Mouse (Mus musculus): Measurements from ENCODE around the gene Cfap61.

Cfap61 gene

DNA sequence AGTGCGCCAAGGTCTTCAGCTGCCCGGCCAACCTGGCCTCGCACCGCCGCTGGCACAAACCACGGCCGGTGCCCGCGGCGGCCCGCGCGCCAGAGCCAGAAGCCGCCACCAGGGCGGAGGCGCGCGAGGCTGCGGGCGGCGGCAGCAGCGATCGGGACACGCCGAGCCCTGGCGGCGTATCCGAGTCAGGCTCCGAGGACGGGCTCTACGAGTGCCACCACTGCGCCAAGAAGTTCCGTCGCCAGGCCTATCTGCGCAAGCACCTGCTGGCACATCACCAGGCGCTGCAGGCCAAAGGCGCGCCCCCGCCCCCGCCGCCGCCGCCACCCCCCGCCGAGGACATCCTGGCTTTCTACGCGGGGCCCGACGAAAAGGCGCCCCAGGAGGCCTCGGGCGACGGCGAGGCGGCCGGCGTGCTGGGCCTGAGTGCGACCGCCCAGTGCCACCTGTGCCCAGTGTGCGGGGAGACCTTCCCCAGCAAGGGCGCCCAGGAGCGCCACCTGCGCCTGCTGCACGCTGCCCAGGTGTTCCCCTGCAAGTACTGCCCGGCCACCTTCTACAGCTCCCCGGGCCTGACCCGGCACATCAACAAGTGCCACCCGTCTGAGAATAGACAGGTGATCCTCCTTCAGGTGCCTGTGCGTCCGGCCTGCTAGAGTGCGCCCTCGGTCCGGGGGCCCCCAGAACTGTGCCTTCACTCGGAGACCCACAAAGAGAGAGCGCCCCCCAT, 288.8 kb downstream of the Cfap61 start:
- no peak for TF ChIP-seq GATA4 (IDR thresholded peaks at IDR 0.05; ENCODE audit: insufficient replicate concordance, low read length)

DNA sequence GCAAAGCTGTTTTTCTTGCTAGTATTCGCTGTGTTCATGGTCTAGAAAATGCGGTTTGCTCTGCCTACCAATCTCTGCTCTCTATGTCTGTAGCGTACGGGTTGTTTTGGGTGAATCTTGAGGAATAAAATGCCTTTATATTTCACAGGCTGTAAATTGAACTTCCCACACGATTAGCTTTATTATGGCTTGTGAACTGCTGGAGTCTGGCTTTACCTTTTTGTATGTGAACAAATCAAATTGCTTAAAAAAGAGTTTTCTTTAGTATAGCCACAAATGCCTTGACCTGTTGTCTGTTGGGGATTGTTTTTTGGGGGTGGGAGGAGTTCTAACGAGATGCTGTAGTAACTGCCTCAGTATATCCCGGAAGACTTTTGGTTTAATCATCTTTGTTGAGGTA, 289.6 kb downstream of the Cfap61 start:
- no peak for TF ChIP-seq GATA4 (IDR thresholded peaks at IDR 0.05; ENCODE audit: insufficient replicate concordance, low read length)

DNA sequence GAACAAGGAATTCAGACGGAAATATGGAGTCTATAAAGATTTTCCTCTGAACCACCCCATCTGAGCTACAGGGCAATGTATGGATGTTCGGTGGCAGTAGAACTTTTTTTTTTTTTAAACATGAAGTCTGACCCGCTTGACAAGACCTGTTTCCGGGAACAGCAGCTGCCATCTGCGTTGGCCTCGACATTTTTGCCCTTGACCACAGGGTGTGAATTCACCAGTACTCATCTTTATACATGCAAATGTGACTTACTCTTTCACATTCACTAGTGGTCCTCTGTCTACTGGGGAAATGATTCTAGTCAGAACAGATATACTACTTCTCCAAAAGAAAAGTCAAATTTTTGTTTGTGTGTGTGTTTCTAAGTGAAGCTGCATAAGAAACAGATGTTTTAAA, 291.2 kb downstream of the Cfap61 start:
- TF ChIP-seq GATA4 (IDR thresholded peaks at IDR 0.05; ENCODE audit: insufficient replicate concordance, low read length) = no peak

DNA sequence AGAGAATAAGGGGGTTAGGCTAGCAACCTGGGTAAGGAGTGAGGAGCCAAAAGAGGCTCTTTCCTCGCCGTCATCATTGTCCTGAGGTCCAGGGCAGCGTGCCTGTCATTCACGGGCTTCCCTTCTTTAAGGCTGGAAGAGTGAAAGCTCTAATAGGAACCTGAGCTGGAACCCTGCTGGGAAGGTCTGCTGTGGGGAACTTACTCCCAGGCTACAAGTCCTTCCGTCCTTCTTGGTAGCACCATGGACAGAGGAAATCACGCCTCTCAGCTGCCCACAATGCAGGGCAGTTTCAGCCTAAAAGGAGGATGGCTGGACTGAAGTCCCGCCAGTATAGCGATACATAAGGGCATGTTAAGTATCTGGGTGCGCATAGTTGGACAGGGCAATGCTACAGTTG, 291.9 kb downstream of the Cfap61 start:
- no peak for TF ChIP-seq GATA4 (IDR thresholded peaks at IDR 0.05; ENCODE audit: insufficient replicate concordance, low read length)

DNA sequence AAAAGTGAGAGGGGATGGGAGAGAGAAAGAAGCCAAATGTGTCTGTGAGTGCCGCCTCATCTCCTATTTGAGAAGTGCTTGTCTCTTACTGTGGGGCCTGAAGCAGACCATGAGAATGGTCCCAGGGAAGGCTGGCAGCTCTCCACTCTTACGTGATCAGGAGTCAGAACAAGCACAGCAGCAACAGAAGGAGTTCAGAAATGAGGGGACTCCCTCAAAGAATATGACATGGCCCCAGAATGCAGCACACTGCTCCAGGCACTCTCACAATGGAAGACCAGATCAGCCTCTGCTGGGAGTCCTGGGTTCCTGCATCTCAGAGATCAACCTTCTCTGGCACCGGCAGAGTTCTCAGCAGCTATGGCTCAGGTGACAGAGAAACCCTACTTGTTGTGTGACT, 293.1 kb downstream of the Cfap61 start:
- no peak for TF ChIP-seq GATA4 (IDR thresholded peaks at IDR 0.05; ENCODE audit: insufficient replicate concordance, low read length)

DNA sequence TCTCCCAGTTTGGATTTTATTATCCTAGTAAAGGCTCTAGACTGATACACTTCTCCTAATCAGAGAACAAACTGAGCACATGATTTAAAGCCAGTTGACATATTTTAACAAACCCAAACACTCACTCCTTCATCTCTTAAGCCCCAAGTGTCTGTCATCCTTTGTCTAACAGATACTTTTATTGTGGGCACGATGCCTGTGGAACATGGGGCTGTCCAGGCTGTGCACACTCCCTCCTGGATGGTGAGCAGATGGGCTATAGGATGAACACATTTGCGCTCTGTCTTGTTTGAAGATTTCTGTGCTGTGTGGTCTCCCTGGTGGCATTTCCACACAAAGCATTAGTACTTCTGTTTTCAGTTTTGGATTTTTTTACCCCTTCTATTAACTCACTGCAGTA, 293.9 kb downstream of the Cfap61 start:
- TF ChIP-seq GATA4 (IDR thresholded peaks at IDR 0.05; ENCODE audit: insufficient replicate concordance, low read length) = no peak

DNA sequence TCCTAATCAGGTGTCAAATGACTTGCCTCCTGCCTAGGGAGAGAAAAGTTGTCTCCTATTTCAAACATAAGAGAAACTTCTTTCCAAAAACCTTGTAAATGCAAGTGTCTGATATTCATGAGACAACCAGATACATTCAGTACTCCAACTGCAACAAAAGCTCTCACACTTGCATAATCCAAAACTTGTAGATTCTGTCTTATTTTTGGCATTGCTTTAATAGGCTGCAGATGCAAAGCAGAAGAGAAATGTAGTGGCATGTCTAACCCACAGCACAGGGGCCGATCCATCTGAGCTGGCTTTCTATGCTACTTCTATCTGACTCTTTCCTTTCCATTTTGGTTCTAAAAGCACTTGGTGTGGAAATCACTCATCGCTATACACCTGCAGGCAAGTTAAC, 296.9 kb downstream of the Cfap61 start:
- no peak for TF ChIP-seq GATA4 (IDR thresholded peaks at IDR 0.05; ENCODE audit: insufficient replicate concordance, low read length)

DNA sequence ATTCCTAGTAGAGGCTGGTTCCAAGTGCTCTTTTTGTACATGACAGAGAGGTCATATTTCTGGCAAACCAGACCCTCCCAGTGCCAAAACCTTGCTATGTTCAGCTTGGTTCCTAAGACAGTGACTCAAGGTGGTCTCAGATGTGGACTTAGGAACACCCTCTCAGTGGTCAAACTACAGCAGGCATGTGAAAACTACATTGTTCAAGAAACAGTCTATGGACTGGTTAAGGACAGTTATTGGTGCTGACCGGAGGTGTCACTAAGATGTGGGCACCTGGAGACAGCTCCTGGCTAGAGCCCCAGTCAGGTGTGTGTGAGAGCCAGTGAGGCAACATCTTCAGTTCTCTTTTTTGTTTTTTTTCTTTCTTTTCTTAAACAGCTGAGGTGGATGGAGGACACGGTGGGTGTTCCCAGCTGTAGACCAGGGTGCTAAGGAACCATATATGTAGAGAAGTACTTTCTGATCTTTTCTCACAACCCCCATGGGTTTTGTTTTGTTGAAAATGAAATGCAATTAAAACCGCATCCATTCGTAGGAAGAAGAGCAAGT, 304.7 kb downstream of the Cfap61 start:
- no peak for TF ChIP-seq GATA4 (IDR thresholded peaks at IDR 0.05; ENCODE audit: insufficient replicate concordance, low read length)

DNA sequence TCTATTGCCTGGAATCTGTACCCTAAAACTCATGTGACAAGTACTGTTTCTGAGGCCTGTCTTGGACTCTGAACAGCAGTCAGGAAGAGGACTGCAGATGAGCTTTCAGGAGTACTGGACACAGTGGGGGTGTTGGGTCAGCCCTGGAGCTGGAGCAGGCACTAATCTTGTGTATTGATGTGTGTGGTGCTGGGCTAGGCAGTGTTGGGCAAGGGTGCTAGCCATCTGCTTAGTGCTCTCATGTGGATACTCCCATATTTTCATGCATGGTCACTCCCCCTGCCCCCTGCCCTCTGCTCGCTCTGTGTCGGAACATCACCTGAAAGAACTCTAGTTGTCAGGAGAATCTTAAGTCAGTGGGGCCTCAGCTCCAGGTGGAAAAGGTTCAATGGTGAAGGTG, 309.5 kb downstream of the Cfap61 start:
- no peak for TF ChIP-seq GATA4 (IDR thresholded peaks at IDR 0.05; ENCODE audit: insufficient replicate concordance, low read length)

DNA sequence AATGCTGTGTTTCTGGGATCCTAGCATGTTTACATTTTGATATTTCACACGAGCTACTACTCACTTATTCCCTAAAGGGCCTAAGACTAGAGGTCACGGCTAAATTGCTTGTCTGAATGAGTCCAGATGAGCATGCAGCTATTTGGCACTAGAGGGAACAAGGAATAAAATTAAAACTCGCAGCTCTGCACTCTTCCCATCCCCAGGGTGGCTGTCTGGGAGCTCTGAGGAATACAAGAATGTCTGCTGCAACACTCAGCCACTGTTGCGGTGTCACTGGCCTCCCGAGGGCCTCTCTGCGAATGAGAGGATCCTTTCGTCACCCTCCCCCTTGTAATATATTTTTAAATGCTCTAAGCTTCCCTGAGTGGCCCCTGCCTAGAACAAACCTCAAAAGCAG, 310.8 kb downstream of the Cfap61 start:
- no peak for TF ChIP-seq GATA4 (IDR thresholded peaks at IDR 0.05; ENCODE audit: insufficient replicate concordance, low read length)

DNA sequence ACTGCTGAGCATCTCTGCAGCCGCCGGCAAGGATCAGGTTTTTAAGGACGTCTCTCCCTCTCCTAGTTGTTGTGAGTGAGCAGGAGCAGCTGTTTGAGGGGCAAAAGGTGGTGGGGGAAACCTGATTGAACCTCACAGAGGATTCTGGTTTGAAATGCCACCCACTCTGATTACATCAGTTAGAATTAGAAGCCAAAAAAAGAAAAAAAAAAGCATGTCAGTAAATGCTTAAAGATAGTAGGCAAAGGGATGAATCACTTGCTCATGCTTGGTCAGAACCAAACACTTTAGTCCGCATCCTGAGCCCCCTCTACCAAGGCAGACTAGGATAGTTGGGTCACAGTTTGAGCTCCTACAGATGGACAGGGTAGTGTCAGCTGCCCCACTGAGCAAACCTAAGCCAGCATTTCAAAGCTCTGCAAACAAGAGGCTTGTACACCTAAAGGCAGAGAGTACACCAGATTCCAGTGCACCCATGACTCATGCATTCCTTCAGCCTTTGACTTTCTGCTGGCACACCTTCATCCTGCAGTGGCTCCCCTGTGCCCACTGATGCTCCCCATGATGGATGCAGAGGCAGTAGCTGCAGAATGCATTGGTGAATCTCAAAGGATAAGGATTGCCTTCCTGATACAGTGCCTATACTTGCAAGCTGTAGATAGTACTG, 312.0 kb downstream of the Cfap61 start:
- no peak for TF ChIP-seq GATA4 (IDR thresholded peaks at IDR 0.05; ENCODE audit: insufficient replicate concordance, low read length)

DNA sequence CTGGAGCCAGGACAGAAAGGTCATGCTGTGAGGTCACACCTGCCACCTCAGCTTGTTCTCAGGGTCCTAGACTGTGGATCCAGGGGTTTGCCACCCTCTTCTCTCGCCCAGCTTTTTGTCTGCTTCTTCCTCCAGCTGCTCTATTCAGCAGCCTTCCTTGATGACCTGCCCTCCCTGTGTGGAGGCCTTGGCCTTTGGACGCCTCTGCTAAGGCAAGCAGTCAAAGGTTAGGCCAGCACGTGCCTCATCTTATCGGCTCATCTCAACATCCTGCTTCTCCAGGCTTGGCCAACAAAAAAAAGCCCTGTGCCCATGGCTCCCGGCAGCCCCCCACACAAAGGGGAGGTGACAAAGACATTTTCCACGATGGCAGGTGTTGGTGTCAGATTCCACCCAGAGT, 313.0 kb downstream of the Cfap61 start:
- TF ChIP-seq GATA4 (IDR thresholded peaks at IDR 0.05; ENCODE audit: insufficient replicate concordance, low read length) = no peak

DNA sequence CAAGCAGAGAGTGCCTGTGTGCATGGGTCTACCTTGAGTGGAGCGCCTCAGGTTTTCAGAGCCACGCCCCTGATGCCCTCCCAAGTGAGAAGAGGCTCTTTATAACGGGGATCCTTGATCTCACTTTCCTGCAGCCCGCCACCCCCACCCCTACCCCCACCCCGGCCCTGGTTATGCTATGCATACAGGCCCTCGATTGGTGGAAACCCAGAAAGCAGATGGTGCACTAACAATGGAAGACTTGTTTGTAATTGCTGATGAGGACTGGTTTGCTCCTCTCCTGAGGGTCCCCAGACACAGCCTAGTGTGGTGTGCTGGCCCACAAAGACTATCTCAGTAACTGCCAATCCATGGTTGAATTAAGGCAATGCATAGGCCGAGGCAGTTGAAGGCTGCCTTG, 314.4 kb downstream of the Cfap61 start:
- TF ChIP-seq GATA4 (IDR thresholded peaks at IDR 0.05; ENCODE audit: insufficient replicate concordance, low read length) = no peak

DNA sequence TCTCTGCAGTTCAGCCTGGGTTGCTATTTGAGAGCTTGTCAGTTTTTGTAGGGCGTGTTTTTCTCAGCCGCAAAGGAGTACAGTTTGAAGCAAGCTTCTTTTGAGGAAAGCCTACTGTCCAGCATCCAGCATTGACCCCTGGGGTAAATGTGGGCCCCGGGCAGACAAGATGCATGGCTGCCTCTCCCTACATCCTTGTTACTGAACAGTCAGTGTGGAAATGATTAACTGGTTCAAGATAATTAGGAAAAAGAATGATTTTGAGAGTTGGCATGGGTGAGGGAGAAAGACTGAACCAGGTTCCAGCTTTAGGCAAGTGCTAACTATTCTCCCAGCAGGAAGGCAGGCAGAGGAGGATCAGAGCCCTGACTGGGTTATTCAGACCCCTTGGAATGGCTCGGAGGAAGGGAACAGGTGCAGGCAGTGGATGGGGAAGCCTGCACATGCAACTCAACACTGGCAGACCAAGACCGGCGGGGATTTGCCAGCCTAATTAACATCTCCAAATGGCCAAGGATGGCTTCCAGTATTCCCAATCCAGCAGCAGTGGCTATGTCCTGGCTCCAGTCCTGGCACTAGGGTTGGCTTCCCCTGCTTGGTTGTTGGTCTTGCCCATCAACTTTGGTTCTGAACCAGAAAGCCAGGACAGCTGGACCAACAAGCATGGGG, 315.8 kb downstream of the Cfap61 start:
- no peak for TF ChIP-seq GATA4 (IDR thresholded peaks at IDR 0.05; ENCODE audit: insufficient replicate concordance, low read length)

DNA sequence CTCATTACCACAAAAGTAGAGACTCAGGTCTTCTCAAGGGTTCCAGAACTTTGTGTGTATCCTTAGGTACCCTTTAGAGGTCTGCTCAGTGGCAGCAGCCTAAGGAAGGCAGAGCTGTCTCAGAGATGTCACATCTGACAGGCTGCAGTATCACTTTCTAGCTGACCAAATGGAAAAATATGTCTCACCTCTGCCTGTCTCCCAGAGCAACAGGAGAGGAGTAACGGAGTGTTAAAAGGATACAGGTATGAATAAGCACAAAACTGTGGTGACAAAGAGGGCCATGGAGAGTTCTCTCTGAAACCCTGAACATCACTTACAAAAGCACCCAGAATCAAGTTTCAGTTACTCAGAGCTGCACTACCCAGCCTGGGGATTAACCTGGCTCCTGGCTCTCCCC, 319.8 kb downstream of the Cfap61 start:
- no peak for TF ChIP-seq GATA4 (IDR thresholded peaks at IDR 0.05; ENCODE audit: insufficient replicate concordance, low read length)

DNA sequence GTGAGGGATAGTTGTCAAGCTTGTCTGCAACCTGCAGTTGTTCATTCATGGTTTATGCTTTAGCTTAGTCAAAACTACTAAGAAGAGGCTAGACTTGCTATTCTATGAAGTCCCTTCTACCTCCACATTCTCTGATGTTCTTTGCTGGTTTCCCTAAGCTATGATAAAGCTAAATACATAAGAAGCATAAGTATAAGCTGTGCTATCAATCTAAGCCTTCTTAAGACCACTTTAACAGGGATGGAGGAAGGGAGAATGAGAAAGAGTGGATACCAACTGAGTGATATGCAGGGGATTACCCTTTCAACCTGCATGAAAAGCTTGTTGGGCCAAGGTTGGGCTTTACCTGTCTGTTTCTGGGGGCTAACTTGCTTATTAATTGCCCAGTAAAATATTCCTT, 321.1 kb downstream of the Cfap61 start:
- TF ChIP-seq GATA4 (IDR thresholded peaks at IDR 0.05; ENCODE audit: insufficient replicate concordance, low read length) = no peak
